ENCODE assay signal across 22 mouse cellular contexts in genomic region chr1:132749217-132749884, GRCm38 (mm10). TPM values are rescaled to one million over a fixed set of nuclear protein-coding genes. Genes with fewer than 3 reads are reported as not detected.
DNase-seq lines count a peak whose midpoint lies in the region; ATAC-seq and TF ChIP-seq lines count a peak whose summit lies in the region.
"Had no signal": no experiment of that assay in that cellular context is flagged by ENCODE, and none has a peak within 500 bp of the region (broad histone marks: within the 10 kb centered on the region; RNA-seq: fewer than 3 reads in every experiment).

No protein-coding gene starts in this region.

- no peaks in the 10 kb centered on the region for H3K36me3 ChIP-seq in hindbrain, embryonic 10.5 days
- H3K36me3 ChIP-seq in hindbrain, embryonic 16.5 days (ENCODE audit: control insufficient read depth, insufficient read depth, low read length), result no peaks in the 10 kb centered on the region
- H3K36me3 ChIP-seq: embryonic facial prominence, embryonic 10.5 days; embryonic facial prominence, embryonic 12.5 days; forebrain, embryonic 15.5 days had no signal

- H3K4me2 ChIP-seq in hindbrain, embryonic 16.5 days (ENCODE audit: low read length), result no peak overlapping the region
- H3K4me2 ChIP-seq: embryonic facial prominence, embryonic 12.5 days; forebrain, embryonic 13.5 days; forebrain, embryonic 15.5 days had no signal

- 86% methylated on average over 9 of the region's 9 CpGs for WGBS in hindbrain, embryonic 10.5 days
- 74% methylated on average over 9 of the region's 9 CpGs for WGBS in hindbrain, embryonic 16.5 days

- no peak overlapping the region for H3K9ac ChIP-seq in hindbrain, embryonic 16.5 days (ENCODE audit: low read depth, low read length)
- H3K9ac ChIP-seq: embryonic facial prominence, embryonic 12.5 days; forebrain, embryonic 13.5 days; forebrain, embryonic 15.5 days had no signal

- H3K4me1 ChIP-seq in hindbrain, embryonic 10.5 days (replicated peaks), result peaks cover 18% of the 10 kb centered on the region; the same call in 1 of the 2 replicates
- no peaks in the 10 kb centered on the region for H3K4me1 ChIP-seq in hindbrain, embryonic 16.5 days (ENCODE audit: control insufficient read depth, insufficient read depth, low read depth, low read length)
- H3K4me1 ChIP-seq: embryonic facial prominence, embryonic 12.5 days; forebrain, embryonic 13.5 days; forebrain, embryonic 15.5 days had no signal

- no peak for TF ChIP-seq CTCF in left cerebral cortex, adult 2 months (IDR thresholded peaks at IDR 0.05)

- intact Hi-C loops in left cerebral cortex, adult 2 months (cut with DNase I), result no loop called here
- intact Hi-C loops in left cerebral cortex, postnatal 4 days (cut with DNase I), result loop anchor here (10.0 kb wide), 1 partner anchor 225 kb away; no protein-coding TSS in a partner anchor

- ATAC-seq in hindbrain, embryonic 16.5 days, result no peak
- ATAC-seq: forebrain, embryonic 13.5 days; forebrain, embryonic 15.5 days had no signal

- no peaks in the 10 kb centered on the region for H3K9me3 ChIP-seq in hindbrain, embryonic 10.5 days
- no peaks in the 10 kb centered on the region for H3K9me3 ChIP-seq in hindbrain, embryonic 16.5 days (ENCODE audit: control insufficient read depth, low read length)
- H3K9me3 ChIP-seq: embryonic facial prominence, embryonic 10.5 days; embryonic facial prominence, embryonic 12.5 days; forebrain, embryonic 13.5 days; forebrain, embryonic 15.5 days had no signal

- peak overlapping the region; percentile 16; the same call in 1 of the 2 replicates for H3K27ac ChIP-seq in hindbrain, embryonic 10.5 days
- H3K27ac ChIP-seq in hindbrain, embryonic 16.5 days (ENCODE audit: low read depth, low read length), result no peak overlapping the region
- H3K27ac ChIP-seq in left cerebral cortex, adult 2 months, result peak overlapping the region; percentile 55
- H3K27ac ChIP-seq: embryonic facial prominence, embryonic 10.5 days; embryonic facial prominence, embryonic 12.5 days; forebrain, embryonic 13.5 days; forebrain, embryonic 15.5 days had no signal

- 0 out of 2 replicates have a peak, but pooled peaks cover 6% of the 10 kb centered on the region for H3K27me3 ChIP-seq in hindbrain, embryonic 10.5 days (ENCODE audit: insufficient read depth, poor library complexity, severe bottlenecking)
- H3K27me3 ChIP-seq in hindbrain, embryonic 16.5 days (replicated peaks; ENCODE audit: control insufficient read depth, insufficient read depth, low read length), result no peaks in the 10 kb centered on the region
- H3K27me3 ChIP-seq: embryonic facial prominence, embryonic 12.5 days; forebrain, embryonic 13.5 days; forebrain, embryonic 15.5 days had no signal

- DNase-seq in hindbrain, embryonic 10.5 days (ENCODE audit: low spot score), result no peak
- DNase-seq in left cerebral cortex, adult 2 months (ENCODE audit: extremely low spot score in 1 of 2, low spot score in 2 of 2), result no peak
- DNase-seq in left cerebral cortex, postnatal 4 days, result no peak
- peak; percentile 61 for DNase-seq in right cerebral cortex, adult 18-20 months
- DNase-seq in right cerebral cortex, postnatal 14 days, result no peak
- peak; percentile 52 for DNase-seq in telencephalon, adult 2 months (ENCODE audit: low read depth, low spot score)
- DNase-seq in retina, postnatal 1 day, result no peak
- DNase-seq: adrenal gland, adult 2 months; adrenal gland, postnatal 10 days; adrenal gland, postnatal 25 days; cerebellum, adult 11-12 months; cerebellum, adult 2 months; cerebellum, adult 9-10 months; cerebellum, postnatal 10 days; cerebellum, postnatal 25 days had no signal

- H3K4me3 ChIP-seq in hindbrain, embryonic 10.5 days, result no peak overlapping the region
- H3K4me3 ChIP-seq in hindbrain, embryonic 16.5 days (ENCODE audit: low read length), result no peak overlapping the region
- no peak overlapping the region for H3K4me3 ChIP-seq in left cerebral cortex, adult 2 months
- H3K4me3 ChIP-seq: embryonic facial prominence, embryonic 10.5 days; embryonic facial prominence, embryonic 12.5 days; forebrain, embryonic 13.5 days; forebrain, embryonic 15.5 days had no signal

RNA-seq across cellular contexts. Expression of gene Nfasc, which starts 7.8 kb away (rescaled TPM):
- polyA plus RNA-seq in hindbrain, embryonic 10.5 days (2016; fragmentation: Nextera tagmentation; extraction: Ambion mirVana), result 22.9 and 39.2 TPM in 2 replicates
- 36.1 and 40.0 TPM in 2 replicates for polyA plus RNA-seq in hindbrain, embryonic 16.5 days (2015; fragmentation: Nextera tagmentation; extraction: Ambion mirVana)
- total RNA-seq in left cerebral cortex, adult 2 months (2021), result 100 to 1,000 TPM; 155 to 161 TPM
- 100 to 1,000 TPM; 126 to 128 TPM for total RNA-seq in left cerebral cortex, postnatal 4 days (2021)
- total RNA-seq: MEL had no signal
- polyA plus RNA-seq: C2C12 had no signal

Comparison
In these comparisons a context has a peak if more than half of its experiments do, and no peak if none do; other contexts are left out.
1. DNase-seq: peak in right cerebral cortex, adult 18-20 months (single experiment) and telencephalon, adult 2 months (single experiment); none in hindbrain, embryonic 10.5 days (single experiment), left cerebral cortex, adult 2 months (0 of 2), left cerebral cortex, postnatal 4 days (single experiment), right cerebral cortex, postnatal 14 days (single experiment) and retina, postnatal 1 day (single experiment).